Mouse (Mus musculus): ENCODE results near the gene Cacnb4. TPM values are rescaled to one million over a fixed set of nuclear protein-coding genes. Genes with fewer than 3 reads are reported as not detected.

Cacnb4 gene
- polyA plus RNA-seq, 1 experiment from 2014 or later = 10.4 TPM

GRCm38 (mm10) chr2:52475854-52476253 lies 200.8 kb downstream of the Cacnb4 start:
- Histone ChIP-seq H3K4me2 (replicated peaks) (no peak overlapping the region), H3K27ac (no peak overlapping the region), H3K27me3 (no peaks in the 10 kb centered on the region), H3K9ac (replicated peaks) (no peak overlapping the region), H3K4me3 (replicated peaks) (no peak overlapping the region), H3K4me1 (replicated peaks) (no peaks in the 10 kb centered on the region), H3K36me3 (peaks cover 41% of the 10 kb centered on the region), H3K9me3 (no peaks in the 10 kb centered on the region)
- WGBS = 89% methylated on average over 4 of the region's 4 CpGs
- ATAC-seq = no peak

GRCm38 (mm10) chr2:52474570-52474969 lies 202.1 kb downstream of the Cacnb4 start:
- no peak overlapping the region for H3K27ac ChIP-seq
- H3K4me3 ChIP-seq (replicated peaks) = no peak overlapping the region
- no peaks in the 10 kb centered on the region for H3K9me3 ChIP-seq
- no peaks in the 10 kb centered on the region for H3K4me1 ChIP-seq (replicated peaks)
- no peak for ATAC-seq
- WGBS = 93% methylated on average over 11 of the region's 11 CpGs
- no peak overlapping the region for H3K9ac ChIP-seq (replicated peaks)
- H3K4me2 ChIP-seq (replicated peaks) = no peak overlapping the region
- peaks cover 41% of the 10 kb centered on the region for H3K36me3 ChIP-seq
- no peaks in the 10 kb centered on the region for H3K27me3 ChIP-seq

DNA sequence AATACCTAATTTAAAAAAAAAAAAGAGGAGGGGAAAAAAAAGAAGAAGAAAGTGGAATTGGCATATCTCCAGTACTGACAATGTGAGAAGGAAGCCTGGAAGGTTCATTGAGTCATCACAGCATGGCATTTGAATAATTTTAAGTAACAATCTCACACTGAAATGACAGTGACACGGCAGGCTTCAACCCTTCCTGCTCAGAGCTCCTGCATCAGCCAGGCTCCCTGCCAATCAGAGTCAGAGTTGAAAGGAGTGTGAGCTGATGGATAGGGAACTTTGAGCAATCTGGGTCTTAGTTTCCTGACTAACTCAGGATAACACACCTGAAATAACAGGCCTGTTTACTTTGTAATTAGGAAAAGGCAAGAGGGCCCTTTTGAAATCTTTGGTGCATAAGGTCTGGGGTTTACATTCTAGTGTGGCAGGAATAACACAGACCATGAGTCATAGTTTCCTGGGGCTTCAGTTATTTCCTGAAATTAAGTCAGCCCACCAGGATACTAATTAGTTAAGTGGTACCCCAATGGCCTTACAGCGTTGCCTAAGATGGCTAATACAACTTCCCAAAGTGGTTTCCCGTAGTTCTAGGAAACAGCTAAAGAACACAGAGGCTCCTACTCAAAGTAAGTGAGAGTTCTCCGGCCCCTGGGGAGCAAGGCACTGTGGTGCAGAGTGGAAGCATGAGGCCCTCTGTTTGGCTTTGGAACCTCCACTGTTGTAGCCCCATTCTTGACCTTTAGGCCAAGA lies 204.9 kb downstream of the Cacnb4 start:
- no peak overlapping the region for H3K4me2 ChIP-seq (replicated peaks)
- H3K9me3 ChIP-seq = no peaks in the 10 kb centered on the region
- H3K27me3 ChIP-seq = no peaks in the 10 kb centered on the region
- H3K27ac ChIP-seq = no peak overlapping the region
- ATAC-seq = no peak
- WGBS = 60% methylated on average over 4 of the region's 4 CpGs
- H3K4me3 ChIP-seq (replicated peaks) = no peak overlapping the region
- H3K4me1 ChIP-seq (replicated peaks) = no peaks in the 10 kb centered on the region
- peaks cover 36% of the 10 kb centered on the region for H3K36me3 ChIP-seq
- H3K9ac ChIP-seq (replicated peaks) = no peak overlapping the region

- Histone ChIP-seq H3K36me3 (peaks cover 20% of the 10 kb centered on the region), H3K27ac (no peak overlapping the region), H3K4me3 (replicated peaks) (no peak overlapping the region), H3K9me3 (no peaks in the 10 kb centered on the region), H3K4me2 (replicated peaks) (no peak overlapping the region), H3K27me3 (no peaks in the 10 kb centered on the region), H3K4me1 (replicated peaks) (no peaks in the 10 kb centered on the region), H3K9ac (replicated peaks) (no peak overlapping the region)
- no peak for ATAC-seq
- 87% methylated on average over 4 of the region's 4 CpGs for WGBS
These were observed 206.5 kb downstream of the Cacnb4 start for GRCm38 (mm10) chr2:52470044-52470560.

DNA sequence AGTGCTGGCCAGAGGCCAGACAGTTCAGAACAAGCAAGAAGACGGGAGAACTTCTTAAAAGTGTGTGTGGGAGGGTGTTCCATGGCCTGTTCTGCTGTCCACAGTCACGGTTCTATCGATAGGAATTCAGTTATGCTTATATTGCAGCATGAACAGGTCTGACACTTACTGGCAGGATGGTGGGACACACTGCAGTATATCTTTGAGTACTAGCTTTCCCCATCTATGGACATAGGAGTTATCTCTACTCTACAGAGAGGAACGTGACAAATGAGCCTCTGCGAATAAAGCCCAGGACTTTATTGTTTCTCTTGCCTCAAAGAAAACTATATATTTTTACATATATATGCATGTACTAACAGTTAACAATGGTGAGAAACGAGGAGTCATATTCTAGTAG lies 209.0 kb downstream of the Cacnb4 start:
- no peaks in the 10 kb centered on the region for H3K27me3 ChIP-seq
- ATAC-seq = no peak
- WGBS = 88% methylated on average over 6 of the region's 6 CpGs

GRCm38 (mm10) chr2:52461206-52461967 lies 215.2 kb downstream of the Cacnb4 start:
- H3K4me1 ChIP-seq (replicated peaks) = no peaks in the 10 kb centered on the region
- no peak overlapping the region for H3K9ac ChIP-seq (replicated peaks)
- no peaks in the 10 kb centered on the region for H3K27me3 ChIP-seq
- H3K9me3 ChIP-seq = no peaks in the 10 kb centered on the region
- no peak overlapping the region for H3K4me2 ChIP-seq (replicated peaks)
- no peak overlapping the region for H3K27ac ChIP-seq
- H3K36me3 ChIP-seq = no peaks in the 10 kb centered on the region; the same call in 1 of the 2 replicates
- ATAC-seq = no peak
- WGBS = 93% methylated on average over 12 of the region's 12 CpGs
- H3K4me3 ChIP-seq (replicated peaks) = no peak overlapping the region

More for the DNA sequence above, 209.0 kb downstream of the Cacnb4 start:
- Histone ChIP-seq H3K9ac (replicated peaks) (no peak overlapping the region), H3K4me2 (replicated peaks) (no peak overlapping the region), H3K9me3 (no peaks in the 10 kb centered on the region), H3K27ac (no peak overlapping the region), H3K4me1 (replicated peaks) (no peaks in the 10 kb centered on the region), H3K36me3 (no peaks in the 10 kb centered on the region; the same call in none of the 2 replicates), H3K4me3 (replicated peaks) (no peak overlapping the region)

- Histone ChIP-seq H3K4me1 (replicated peaks) (no peaks in the 10 kb centered on the region), H3K27ac (no peak overlapping the region), H3K36me3 (peaks cover 17% of the 10 kb centered on the region), H3K27me3 (no peaks in the 10 kb centered on the region), H3K9ac (replicated peaks) (no peak overlapping the region), H3K4me2 (replicated peaks) (no peak overlapping the region), H3K4me3 (replicated peaks) (no peak overlapping the region), H3K9me3 (no peaks in the 10 kb centered on the region)
- 78% methylated on average over 7 of the region's 7 CpGs for WGBS
- no peak for ATAC-seq
These were observed 220.8 kb downstream of the Cacnb4 start for GRCm38 (mm10) chr2:52455606-52456479.

DNA sequence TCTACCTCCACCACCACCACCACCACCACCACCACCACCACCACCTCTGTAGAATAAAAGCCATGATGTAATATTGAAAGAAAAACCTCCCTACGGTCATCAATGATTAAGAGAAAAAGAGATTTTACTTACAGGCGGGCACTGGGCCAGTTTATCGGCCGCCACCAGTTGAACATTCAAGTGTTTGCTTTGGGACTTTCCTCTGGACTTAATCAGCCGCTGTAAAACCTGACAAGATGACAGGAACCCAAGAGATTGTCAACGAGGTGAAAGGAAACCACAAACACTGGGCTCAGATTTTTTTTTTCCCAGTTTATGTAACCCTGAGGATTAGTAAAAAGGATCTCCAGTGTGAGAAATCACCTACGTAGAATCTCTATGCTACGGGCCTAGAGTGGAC lies 226.8 kb downstream of the Cacnb4 start:
- no peak overlapping the region for H3K9ac ChIP-seq (replicated peaks)
- ATAC-seq = no peak
- 88% methylated on average over 8 of the region's 8 CpGs for WGBS

DNA sequence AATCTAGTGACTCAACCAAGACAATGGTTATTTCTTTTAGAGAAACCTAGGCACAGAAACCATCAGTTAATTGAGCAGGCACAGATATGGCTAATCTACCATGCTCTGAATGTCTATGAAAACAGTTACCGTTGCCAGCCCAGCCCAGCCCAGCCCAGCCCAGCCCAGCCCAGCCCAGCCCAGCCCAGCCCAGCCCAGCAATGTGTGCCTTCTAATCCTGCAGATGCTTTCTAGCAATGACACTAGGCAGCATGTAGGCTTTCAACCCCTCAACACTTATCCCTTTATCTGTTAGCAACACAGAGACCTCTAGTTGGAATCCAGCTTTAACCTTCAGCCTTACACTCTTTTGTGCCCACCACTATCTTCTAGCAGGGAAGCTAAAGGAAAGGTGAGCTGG lies 227.7 kb downstream of the Cacnb4 start:
- no peaks in the 10 kb centered on the region for H3K27me3 ChIP-seq
- ATAC-seq = no peak
- H3K27ac ChIP-seq = no peak overlapping the region
- no peaks in the 10 kb centered on the region for H3K4me1 ChIP-seq (replicated peaks)
- H3K36me3 ChIP-seq = peaks cover 25% of the 10 kb centered on the region
- H3K4me2 ChIP-seq (replicated peaks) = no peak overlapping the region
- H3K9ac ChIP-seq (replicated peaks) = no peak overlapping the region
- 85% methylated on average over 1 of the region's 1 CpGs for WGBS
- H3K9me3 ChIP-seq = no peaks in the 10 kb centered on the region
- no peak overlapping the region for H3K4me3 ChIP-seq (replicated peaks)

More for the DNA sequence above, 226.8 kb downstream of the Cacnb4 start:
- no peak overlapping the region for H3K4me3 ChIP-seq (replicated peaks)
- H3K27me3 ChIP-seq = no peaks in the 10 kb centered on the region
- H3K9me3 ChIP-seq = no peaks in the 10 kb centered on the region
- H3K27ac ChIP-seq = no peak overlapping the region
- H3K4me1 ChIP-seq (replicated peaks) = no peaks in the 10 kb centered on the region
- no peak overlapping the region for H3K4me2 ChIP-seq (replicated peaks)
- peaks cover 31% of the 10 kb centered on the region for H3K36me3 ChIP-seq

DNA sequence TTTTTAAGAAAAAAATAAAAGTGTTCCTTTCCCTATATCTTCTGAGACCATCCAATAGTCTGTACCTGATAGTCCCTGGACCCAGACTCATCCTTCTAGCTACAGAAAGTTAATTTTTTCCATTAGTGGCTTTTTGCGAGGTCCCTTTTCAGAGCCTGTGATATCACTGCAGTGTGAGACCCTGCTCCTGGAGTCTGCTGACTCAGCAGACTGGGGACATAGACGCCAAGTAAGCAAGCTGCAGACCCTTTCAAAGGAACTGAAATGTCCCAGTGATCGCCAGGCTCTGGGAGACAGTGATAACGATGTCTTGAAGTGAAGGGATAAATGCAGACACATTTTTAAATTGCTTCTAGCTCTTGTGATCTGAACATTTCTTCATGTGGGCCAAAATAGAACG lies 230.0 kb downstream of the Cacnb4 start:
- Histone ChIP-seq H3K9ac (replicated peaks) (no peak overlapping the region), H3K4me2 (replicated peaks) (no peak overlapping the region), H3K36me3 (peaks cover 23% of the 10 kb centered on the region), H3K27ac (no peak overlapping the region), H3K9me3 (no peaks in the 10 kb centered on the region), H3K4me1 (replicated peaks) (0 out of 2 replicates have a peak, but pooled peaks cover 5% of the 10 kb centered on the region), H3K27me3 (no peaks in the 10 kb centered on the region), H3K4me3 (replicated peaks) (no peak overlapping the region)
- ATAC-seq = no peak
- WGBS = 79% methylated on average over 5 of the region's 5 CpGs

- H3K9ac ChIP-seq (replicated peaks) = no peak overlapping the region
- 0 out of 2 replicates have a peak, but pooled peaks cover 5% of the 10 kb centered on the region for H3K4me1 ChIP-seq (replicated peaks)
- no peaks in the 10 kb centered on the region; the same call in 1 of the 2 replicates for H3K36me3 ChIP-seq
- H3K4me2 ChIP-seq (replicated peaks) = no peak overlapping the region
- H3K4me3 ChIP-seq (replicated peaks) = no peak overlapping the region
- no peaks in the 10 kb centered on the region for H3K9me3 ChIP-seq
- ATAC-seq = no peak
- 37% methylated on average over 5 of the region's 5 CpGs for WGBS
- H3K27ac ChIP-seq = no peak overlapping the region
- no peaks in the 10 kb centered on the region for H3K27me3 ChIP-seq
These were observed 234.5 kb downstream of the Cacnb4 start for GRCm38 (mm10) chr2:52442125-52442524.

Data from midbrain, embryonic 13.5 days (tissue).